Mouse (Mus musculus): ENCODE results near the gene Lhfpl2.

DNA sequence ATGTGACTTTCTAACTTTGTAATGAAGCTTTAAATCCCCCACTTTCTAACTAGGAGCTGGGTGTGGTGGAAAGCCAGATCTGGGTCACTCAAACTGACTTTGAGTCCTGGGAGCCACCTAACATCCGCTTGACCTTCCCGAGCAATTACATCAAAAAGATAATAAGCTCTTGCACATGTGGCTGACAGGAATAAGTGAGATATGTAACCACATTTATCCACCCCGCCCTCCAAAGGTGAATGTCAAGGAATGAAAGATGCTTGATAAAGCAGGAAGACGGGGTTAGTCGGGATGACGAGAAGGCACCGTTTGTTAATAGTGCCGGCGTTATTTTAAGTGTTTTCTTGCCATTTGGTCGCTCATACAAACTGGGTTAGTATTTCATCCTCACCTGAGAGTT lies 41.5 kb downstream of the Lhfpl2 start:
- TF ChIP-seq EP300 (optimal IDR thresholded peaks at IDR 0.05) (no peak), CTCF (IDR thresholded peaks at IDR 0.05; ENCODE audit: low read depth) (no peak)
